Mouse (Mus musculus) kidney, postnatal 25 days (tissue): ENCODE results near the gene Tmem89.

Source experiments
- DNase-seq, 2 experiments: peaks; one replicate each; pipeline ENCODE4 v3.0.0; 2021; ENCODE audit warnings: mixed read lengths in 2 of 2

The Tmem89 gene

DNA sequence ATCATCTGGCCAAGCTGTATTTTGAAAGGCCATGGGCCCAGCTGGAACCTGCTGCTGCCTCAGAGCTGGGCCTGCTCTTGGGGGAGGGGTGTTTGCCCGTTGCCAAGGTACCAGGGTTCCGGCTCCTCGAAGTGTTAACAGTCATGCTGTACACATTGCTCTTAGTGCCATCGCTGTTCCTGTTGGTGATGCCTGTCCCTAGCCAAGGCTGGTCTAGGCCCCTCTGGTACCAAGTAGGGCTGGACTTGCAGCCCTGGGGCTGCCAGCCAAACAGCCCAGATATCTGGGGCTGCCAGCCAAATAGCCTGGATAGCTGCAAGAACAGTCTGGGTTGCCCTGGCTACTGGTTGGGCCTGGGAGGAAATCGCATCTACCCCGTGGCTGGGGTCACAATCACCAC, at the start of gene Tmem89:
Gene Tmem89, plus strand, starts transcription at position 129 of the 400 bp plus-strand sequence.
- DNase-seq: no peak

DNA sequence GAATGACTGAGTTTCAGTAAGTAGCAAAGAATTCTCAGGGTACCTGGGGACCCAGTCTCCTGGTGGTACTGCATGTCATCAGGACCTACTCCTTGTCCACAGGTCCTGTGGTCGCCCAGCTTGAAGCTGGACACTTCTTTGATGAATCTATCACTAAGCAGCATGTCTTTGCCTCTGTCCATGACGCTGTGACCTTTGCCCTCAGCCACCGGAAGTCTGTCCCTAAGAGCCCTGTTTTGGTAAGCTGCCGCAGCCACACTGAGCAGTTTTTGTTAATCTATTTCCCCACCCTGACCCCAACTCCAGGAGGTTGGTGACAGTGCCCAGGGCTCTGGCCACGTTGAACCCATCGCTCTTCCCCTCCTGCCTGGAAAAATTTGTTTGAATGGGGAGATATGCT, 2.1 kb upstream of the Tmem89 start:
- peak in 1 of 2 experiments; percentile 56 for DNase-seq

DNA sequence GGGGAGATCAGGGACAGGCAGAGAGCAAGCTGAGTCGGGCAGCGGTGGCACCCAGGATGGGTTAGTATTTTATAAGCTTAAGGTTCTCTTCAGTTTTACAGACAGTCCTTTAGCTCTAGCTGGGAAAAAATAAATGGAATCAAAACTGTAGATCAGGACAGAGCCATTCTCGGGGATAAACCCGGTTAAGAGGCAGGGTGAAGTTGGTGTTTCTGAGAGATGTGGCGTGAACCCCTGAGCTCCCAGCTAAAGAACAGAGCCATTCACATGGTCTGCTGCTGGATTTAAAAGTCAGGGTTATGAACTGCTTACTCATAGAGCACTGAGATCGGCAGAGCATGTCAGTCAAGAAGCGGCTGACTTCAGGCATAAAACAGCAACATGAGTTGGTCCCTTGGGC, 1.3 kb upstream of the Tmem89 start:
- DNase-seq: no peak

DNA sequence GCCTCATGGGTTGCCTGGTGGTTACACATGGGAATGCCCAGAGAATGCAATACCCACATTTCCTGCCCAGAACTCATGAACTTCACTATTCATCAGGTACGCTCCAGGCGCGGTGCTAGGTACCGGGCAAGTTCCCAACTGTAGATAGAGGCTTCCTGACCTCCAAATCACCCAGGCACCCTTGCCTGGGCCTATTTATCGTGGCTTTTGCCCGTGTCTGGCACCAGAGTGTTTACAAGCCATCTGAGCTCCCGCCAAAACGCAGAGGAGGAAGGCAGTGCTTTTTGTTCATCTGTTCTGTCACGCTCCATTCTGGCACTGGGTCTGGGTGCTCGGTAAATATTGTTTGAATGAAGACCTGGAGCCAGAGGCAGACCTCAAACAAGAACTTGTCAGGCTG, 798 bp upstream of the Tmem89 start:
- DNase-seq: no peak

DNA sequence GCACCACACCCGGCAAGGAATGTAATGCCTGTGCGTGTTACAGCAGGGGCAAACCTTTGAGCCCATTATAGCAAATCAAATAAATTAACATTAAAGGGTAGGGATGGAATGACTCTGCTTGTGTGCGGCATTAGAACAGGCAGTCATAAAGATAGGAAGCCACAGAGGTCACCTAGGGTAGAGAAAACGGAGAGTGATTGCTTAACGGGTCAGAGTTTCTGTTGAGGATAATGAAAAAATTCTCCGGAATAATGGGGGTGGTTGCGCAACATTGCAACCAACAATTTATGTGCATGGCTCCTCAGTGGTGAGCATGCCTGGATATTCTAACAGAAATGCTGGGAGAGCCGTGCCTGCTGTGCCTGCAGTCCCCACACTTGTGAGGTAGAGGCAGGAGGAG, 11.5 kb downstream of the Tmem89 start:
- DNase-seq: peak in 1 of 2 experiments; percentile 58

DNA sequence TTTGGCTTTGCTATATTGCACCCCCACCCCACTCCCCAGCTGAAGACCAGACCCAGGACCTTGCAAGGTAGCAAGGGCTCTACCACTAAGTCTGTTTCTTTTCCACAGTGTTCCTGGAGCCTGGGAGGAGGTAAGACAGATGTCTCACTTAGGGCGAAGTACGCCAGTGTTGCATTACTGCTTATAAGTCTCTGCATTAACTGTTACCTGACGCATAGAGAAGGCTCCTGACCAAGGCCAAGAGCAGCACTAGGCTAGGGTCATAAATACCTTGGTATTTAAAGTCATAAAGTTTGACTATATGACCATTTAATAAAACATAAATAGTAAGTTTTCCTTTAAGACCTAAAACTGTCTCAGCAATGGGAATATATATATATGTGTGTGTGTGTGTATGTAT, 14.0 kb downstream of the Tmem89 start:
- no peak for DNase-seq

DNA sequence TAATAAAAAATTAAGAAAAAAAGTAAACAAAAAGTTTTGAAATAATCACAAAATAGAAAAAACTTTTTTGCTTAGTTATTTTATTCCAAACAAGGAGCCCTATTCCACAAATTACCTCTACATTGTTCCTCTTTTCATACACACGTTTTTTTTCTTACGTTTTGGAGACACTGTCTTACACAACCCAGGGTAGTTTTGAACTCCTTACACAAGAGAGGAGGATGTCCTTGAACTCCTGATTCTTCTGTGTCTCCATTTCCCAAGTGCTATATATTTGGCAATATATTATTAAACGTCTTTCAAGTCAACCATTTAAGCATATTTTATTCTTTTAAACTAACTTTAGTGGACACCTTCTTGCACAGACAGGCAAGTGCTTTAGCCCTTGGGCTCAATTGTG, 21.6 kb downstream of the Tmem89 start:
- no peak for DNase-seq

DNA sequence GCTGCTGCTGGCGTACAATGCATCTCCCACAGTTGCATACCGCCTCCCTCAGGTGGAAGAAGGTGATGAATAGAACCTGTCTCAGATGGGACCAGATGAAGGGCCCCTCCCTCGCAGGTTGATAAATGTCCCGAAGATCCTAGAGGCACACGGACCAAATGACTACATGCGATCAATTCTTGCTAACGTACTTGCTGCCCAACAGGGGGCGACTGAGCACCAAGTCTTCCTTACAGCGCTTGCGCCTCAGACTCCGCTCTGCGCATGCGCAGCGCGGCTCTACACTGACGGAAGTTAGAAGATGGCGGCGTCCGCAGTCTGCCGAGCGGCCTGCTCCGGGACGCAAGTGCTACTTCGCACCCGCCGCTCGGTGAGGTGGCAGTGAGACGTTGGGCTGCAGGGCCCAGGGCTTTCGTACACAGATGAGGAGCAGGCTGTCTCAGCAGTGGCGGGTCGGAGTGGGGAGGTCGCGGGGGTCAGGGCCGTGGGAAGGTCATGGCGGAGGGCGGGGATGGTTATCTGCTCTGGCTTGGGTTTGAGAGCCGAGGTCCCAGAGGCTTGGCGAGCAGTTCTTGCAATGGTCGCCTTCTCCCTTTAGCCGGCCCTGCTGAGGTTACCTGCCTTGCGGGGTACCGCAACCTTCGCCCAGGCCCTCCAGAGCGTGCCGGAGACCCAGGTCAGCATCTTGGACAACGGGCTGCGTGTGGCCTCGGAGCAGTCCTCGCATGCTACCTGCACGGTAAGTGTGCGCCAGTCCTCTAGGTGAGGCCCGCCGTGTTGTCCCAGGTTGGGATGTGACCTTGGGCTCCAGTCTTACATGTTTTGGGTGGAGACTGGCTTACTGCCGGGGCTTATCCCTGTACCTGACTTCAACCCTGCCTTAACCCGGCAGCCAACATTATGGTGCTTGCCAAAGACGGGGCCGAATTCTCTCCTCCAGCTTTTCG, 22.3 kb downstream of the Tmem89 start, which contains the start of gene Uqcrc1:
Gene Uqcrc1, plus strand, starts transcription at position 216 of the 947 bp plus-strand sequence.
- DNase-seq: peak; percentile 96 to 97

DNA sequence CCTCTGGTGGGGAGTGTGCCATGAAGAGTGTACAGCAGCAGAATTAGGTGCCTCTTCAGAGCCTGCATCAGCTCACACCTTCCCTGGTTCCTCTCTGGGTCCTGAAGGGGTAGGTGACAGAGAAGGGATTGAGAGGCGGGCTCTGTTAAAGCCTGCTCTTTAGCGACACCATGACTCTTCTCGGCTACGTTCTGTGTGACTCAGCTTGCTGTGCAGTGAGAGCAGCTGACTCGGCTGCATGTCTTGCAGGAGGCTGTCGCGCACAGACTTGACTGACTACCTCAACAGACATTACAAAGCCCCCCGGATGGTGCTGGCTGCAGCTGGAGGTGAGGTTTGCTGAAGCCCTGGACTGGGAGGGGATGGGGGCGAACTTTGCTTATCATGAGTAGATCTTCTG, 30.7 kb downstream of the Tmem89 start:
- no peak for DNase-seq

DNA sequence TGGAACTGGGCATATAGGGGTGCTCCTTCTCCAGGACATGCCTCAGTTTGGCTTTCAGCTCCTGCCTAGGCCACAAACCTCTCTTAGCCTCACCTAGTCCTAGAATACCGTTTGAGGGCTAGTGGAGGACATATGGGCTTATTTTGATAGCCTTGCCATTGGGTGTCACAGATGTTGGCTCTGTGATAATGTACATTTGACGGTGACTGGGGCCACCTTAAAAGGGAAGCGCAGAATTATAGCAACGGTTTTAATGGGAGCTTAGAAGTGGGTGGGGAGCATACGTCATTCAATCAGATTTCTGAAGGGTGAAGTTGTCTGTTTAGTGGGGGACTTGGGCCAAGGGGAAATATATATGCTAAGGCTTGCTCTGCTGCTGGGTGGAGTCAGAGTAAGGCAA, 31.2 kb downstream of the Tmem89 start:
- DNase-seq: no peak

DNA sequence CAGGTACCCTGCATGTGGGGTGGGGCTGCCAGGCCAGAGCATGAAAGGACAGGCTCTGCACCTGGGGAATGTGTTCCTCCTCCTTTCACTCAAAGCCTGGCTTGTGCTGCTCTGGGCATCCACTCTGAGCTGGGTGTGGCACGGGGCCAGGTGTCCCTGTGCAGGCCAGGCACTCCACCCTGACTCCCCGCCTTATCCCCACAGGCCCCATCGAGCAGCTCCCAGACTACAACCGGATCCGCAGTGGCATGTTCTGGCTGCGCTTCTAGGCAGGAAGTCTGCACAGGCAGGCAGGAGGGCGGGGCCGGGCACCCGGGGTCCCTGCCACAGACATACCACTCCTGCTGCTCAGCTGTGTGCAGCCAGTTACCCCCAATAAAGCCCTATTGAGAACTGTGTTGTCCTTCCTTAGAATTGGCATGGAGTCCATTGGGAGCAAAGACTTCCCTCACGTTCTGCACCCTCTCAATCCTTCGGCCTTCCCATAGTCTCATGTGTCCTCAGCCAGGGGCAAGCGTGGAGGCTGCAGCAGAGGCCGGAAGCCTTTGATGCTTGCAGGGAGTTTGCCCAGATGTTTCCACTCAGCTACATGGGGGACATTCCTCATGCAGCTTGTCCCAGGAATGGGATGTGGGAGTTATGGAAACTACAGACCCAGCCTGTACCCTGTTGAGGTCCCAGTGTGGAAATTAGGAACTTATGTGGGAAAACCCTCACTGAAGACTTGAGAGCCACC, 35.0 kb downstream of the Tmem89 start:
- peak; percentile 34 to 57 for DNase-seq

DNA sequence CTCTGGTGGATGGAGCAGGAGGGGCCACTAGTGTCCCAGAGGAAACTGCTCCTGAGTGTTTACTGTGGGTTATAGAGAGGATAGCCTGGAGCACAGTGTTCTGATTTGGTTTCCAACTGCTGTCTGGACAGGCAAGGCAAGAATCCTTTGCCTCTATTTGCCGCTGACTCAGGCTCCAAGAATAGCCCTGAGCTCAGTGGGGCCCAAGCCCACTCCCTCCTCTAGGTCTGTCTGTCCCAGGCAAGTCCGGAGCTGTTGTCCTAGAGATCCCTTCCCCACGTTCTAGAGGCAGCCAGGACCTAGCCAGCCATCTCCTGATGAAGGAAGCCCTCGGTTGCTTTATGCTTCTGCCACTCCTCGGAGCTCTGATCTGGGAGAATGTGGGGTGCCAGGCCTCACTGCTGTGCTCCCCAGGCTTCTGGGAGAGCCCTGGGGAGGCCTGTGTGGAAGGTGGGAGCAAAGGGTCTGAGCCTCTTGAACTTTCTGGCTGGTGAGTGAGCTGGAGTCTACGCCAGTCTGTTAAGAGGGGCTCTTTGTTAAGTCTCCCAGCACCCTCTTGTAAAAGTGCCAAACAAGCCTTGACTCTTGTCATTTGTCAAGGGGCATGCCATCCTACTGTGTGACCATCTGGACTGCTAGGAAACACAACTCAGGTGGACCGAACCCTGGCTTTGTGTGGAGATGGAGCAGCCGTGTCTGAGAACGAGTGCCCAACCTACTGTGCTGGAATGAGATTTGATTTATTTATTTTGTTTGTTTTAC, 35.7 kb downstream of the Tmem89 start:
- no peak for DNase-seq

DNA sequence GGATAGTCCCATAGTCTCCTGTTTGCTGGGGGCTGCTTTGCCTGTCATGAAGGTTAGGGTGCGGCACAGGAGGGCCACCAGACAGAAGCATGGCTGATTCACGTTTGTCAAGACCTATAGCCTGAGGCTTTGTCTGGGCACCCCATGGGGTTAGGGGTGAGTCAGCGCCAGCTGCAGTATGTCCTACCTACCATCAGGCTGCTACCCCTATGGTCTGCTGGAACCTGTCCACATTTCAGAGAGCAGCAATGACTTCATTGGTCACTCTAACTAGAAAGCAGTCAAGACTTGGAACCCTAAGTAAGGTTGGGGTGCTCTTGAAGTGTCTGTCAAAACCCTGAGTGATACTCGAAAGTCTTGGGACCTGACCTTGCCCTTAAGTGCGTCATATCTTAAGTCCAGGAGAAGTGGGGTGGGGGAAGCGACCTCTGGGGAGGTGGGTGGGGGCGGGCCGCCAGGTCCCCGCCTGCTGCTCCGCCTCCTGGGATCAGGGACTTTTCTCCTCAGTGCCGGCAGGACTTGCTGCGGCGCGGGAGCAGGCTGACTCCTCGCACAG, 38.7 kb downstream of the Tmem89 start, which contains the start of gene Col7a1:
Gene Col7a1, plus strand, starts transcription at position 506 of the 556 bp plus-strand sequence.
- no peak for DNase-seq

DNA sequence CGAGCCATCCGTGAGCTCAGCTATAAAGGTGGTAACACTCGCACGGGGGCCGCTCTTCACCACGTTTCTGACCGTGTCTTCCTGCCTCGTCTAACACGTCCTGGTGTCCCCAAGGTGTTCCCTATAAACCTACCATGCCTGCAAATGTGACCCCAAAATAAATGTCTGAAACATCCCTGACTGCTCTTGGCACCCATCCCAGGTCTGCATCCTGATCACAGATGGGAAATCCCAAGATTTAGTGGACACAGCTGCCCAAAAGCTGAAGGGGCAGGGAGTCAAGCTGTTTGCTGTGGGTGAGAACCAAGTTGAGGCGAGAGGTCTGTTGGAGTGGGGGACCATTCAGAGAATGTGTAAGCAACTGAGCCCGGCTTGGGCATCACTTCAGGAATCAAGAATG, 40.8 kb downstream of the Tmem89 start:
- peak in 1 of 2 experiments; percentile 11 for DNase-seq

DNA sequence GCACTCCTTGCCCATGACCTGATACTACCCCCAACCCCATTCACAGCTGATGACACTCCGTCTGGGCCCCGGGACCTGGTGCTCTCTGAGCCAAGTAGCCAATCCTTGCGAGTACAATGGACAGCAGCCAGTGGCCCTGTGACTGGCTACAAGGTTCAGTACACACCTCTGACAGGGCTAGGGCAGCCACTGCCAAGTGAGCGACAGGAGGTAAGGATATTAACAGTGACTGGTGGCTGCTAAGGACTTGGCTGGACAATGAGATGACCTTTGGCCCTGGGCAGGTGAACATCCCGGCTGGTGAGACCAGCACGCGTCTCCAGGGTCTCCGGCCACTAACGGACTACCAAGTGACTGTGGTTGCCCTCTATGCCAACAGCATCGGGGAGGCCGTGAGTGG, 41.4 kb downstream of the Tmem89 start:
- DNase-seq: peak; percentile 44 to 80

DNA sequence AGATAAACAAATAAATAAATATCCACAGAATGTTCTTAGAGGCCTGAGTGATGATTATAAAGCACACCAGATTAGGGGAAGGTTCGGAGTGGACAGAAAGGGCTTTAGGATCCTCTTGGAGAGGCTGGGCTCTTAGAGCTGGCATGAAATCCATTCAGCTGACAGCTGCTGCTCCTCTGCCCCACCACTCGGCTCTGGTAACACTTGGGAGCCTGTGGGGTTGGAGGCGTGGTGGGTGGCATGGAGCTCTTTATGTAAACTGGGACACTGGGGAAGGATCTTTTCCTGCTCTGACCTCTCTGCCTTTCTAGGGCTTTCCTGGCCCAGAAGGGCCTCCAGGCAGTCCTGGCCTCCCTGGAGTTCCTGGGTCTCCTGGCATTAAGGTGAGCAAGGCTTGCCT, 49.2 kb downstream of the Tmem89 start:
- DNase-seq: no peak

DNA sequence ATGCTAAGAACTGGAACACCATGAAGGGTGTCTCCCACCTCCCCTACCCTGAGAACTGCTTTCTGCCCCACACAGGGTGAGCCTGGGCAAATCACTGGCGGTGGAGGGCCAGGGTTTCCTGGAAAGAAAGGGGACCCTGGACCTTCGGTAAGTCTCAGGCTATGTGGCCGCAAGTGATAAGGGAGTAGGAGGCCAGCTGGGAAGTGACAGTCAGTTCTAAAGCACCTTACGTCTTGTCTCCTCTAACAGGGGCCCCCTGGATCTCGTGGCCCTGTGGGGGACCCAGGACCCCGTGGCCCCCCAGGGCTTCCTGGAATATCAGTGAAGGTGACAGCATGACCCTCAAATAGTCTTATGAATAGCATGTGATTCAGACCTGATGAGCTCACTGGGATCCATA, 49.9 kb downstream of the Tmem89 start:
- DNase-seq: no peak
